Mouse (Mus musculus) midbrain, postnatal 0 days (tissue): ENCODE data around the gene Rhobtb3. TPM values are rescaled to one million over a fixed set of nuclear protein-coding genes. Genes with fewer than 3 reads are reported as not detected.

Source experiments
- ATAC-seq: fragments of 200-750 bp; cut with Nextera tagmentation; 2 replicates; pipeline ENCODE4 v1.8.0; 2017; ENCODE audit warnings: moderate number of reproducible peaks, mild to moderate bottlenecking, moderate TSS enrichment, moderate library complexity; ENCODE audit not compliant: low FRiP score
- DNase-seq: peaks from one replicate; pipeline ENCODE4 v3.0.0-alpha.2; 2015; ENCODE audit warnings: low spot score
- H3K27ac ChIP-seq: fragments of 300-500 bp; sonication (generic); 2 replicates; pipeline ENCODE4 v1.5.1; 2014; ENCODE audit warnings: low read depth, mild to moderate bottlenecking, low read length, mixed read lengths
- H3K27me3 ChIP-seq: fragments of 300-500 bp; sonication (generic); 2 replicates; pipeline ENCODE4 v1.6.1; 2014; ENCODE audit warnings: low read length, control low read depth, mixed read lengths; ENCODE audit not compliant: insufficient read depth
- H3K36me3 ChIP-seq: fragments of 300-500 bp; sonication (generic); 2 replicates; pipeline ENCODE4 v1.6.1; 2014; ENCODE audit warnings: low read length, control low read depth, mixed read lengths; ENCODE audit not compliant: insufficient read depth
- H3K4me1 ChIP-seq: fragments of 300-500 bp; sonication (generic); 2 replicates; pipeline ENCODE4 v1.6.1; 2014; ENCODE audit warnings: mild to moderate bottlenecking, control low read depth, antibody characterized with exemption, low read length, mixed read lengths; ENCODE audit not compliant: insufficient read depth
- H3K4me2 ChIP-seq: fragments of 300-500 bp; sonication (generic); 2 replicates; pipeline ENCODE4 v1.6.1; 2014; ENCODE audit warnings: low read depth, mild to moderate bottlenecking, low read length, mixed read lengths; ENCODE audit not compliant: poor library complexity, severe bottlenecking
- H3K4me3 ChIP-seq: fragments of 300-500 bp; sonication (generic); 2 replicates; pipeline ENCODE4 v1.5.1; 2014; ENCODE audit warnings: low read depth, mild to moderate bottlenecking, low read length, moderate library complexity
- H3K9ac ChIP-seq: fragments of 300-500 bp; sonication (generic); replicated peaks from 2 replicates; pipeline ENCODE4 v1.6.1; 2014; ENCODE audit warnings: mild to moderate bottlenecking, low read length, moderate library complexity, mixed read lengths; ENCODE audit not compliant: poor library complexity, severe bottlenecking
- H3K9me3 ChIP-seq: fragments of 300-500 bp; sonication (generic); 2 replicates; pipeline ENCODE4 v1.6.1; 2016; ENCODE audit warnings: low read length, control low read depth
- CTCF ChIP-seq: IDR thresholded peaks from 2 replicates; pipeline ENCODE4 v1.5.1; 2016; ENCODE audit warnings: antibody characterized with exemption, mild to moderate bottlenecking
- WGBS: fragments of 180-500 bp; shearing (Covaris S2); extraction: QIAGEN DNeasy Blood & Tissue Kit; methylation state at CpG from one replicate; pipeline ENCODE4 v1.1.7; 2014; 5-methylcytosine and 5-hydroxymethylcytosine counted together
- polyA plus RNA-seq: library from polyadenylated mRNA; unstranded; fragments of >200 nt; fragmentation: Nextera tagmentation; extraction: Ambion mirVana; gene quantifications from 2 replicates; pipeline ENCODE4 v1.2.1, GENCODE M21; 2015
- total RNA-seq: library from RNA; depleted of rRNA; stranded (reverse); fragments of >200 nt; gene quantifications from 2 replicates; pipeline ENCODE4 v1.2.3, GENCODE M21; 2014

Rhobtb3 gene
- total and polyA plus RNA-seq, 2 experiments from 2014 or later = 12.1 to 31.7 TPM

GRCm38 (mm10) chr13:75975629-75976028 lies 31.9 kb upstream of the Rhobtb3 start:
- Histone ChIP-seq H3K36me3 (no peaks in the 10 kb centered on the region), H3K9ac (no peak overlapping the region), H3K4me2 (no peak overlapping the region), H3K9me3 (no peaks in the 10 kb centered on the region), H3K4me3 (no peak overlapping the region), H3K27ac (no peak overlapping the region), H3K27me3 (no peaks in the 10 kb centered on the region), H3K4me1 (no peaks in the 10 kb centered on the region)
- ATAC-seq (no peak), DNase-seq (peak; percentile 7)
- WGBS = 63% methylated on average over 1 of the region's 1 CpGs
- no peak for TF ChIP-seq CTCF

GRCm38 (mm10) chr13:75974481-75974880 lies 30.8 kb upstream of the Rhobtb3 start:
- Histone ChIP-seq H3K9ac (no peak overlapping the region), H3K27me3 (no peaks in the 10 kb centered on the region), H3K27ac (no peak overlapping the region), H3K4me2 (no peak overlapping the region), H3K9me3 (no peaks in the 10 kb centered on the region), H3K4me1 (no peaks in the 10 kb centered on the region), H3K4me3 (no peak overlapping the region), H3K36me3 (no peaks in the 10 kb centered on the region)
- TF ChIP-seq CTCF = no peak
- DNase-seq (no peak), ATAC-seq (no peak)
- WGBS = 84% methylated on average over 2 of the region's 2 CpGs

- H3K36me3 ChIP-seq = no peaks in the 10 kb centered on the region
- H3K9me3 ChIP-seq = no peaks in the 10 kb centered on the region
- H3K4me1 ChIP-seq = no peaks in the 10 kb centered on the region
- WGBS = 74% methylated on average over 1 of the region's 1 CpGs
- H3K9ac ChIP-seq = no peak within 1 kb of the TSS
- H3K4me3 ChIP-seq = no peak within 1 kb of the TSS
- no peak for TF ChIP-seq CTCF
- H3K4me2 ChIP-seq = no peak within 1 kb of the TSS
- no peak within 1 kb of the TSS for H3K27ac ChIP-seq
- ATAC-seq (no peak), DNase-seq (no peak)
- H3K27me3 ChIP-seq = no peaks in the 10 kb centered on the region
Measured at GRCm38 (mm10) chr13:75966850-75967249, 23.1 kb upstream of the Rhobtb3 start, which contains the start of gene Spata9. Gene Spata9 (plus strand): TSS chr13:75967150.

- Histone ChIP-seq H3K4me2 (no peak overlapping the region), H3K27me3 (no peaks in the 10 kb centered on the region), H3K27ac (no peak overlapping the region), H3K9ac (no peak overlapping the region), H3K9me3 (no peaks in the 10 kb centered on the region), H3K4me1 (no peaks in the 10 kb centered on the region), H3K36me3 (no peaks in the 10 kb centered on the region), H3K4me3 (no peak overlapping the region)
- no peak for DNase-seq
- no peak for TF ChIP-seq CTCF
- ATAC-seq = peak; percentile 41; the same call in 1 of the 2 replicates
Measured at GRCm38 (mm10) chr13:75955357-75955992, 11.8 kb upstream of the Rhobtb3 start.

- 58% methylated on average over 1 of the region's 1 CpGs for WGBS
- no peaks in the 10 kb centered on the region for H3K4me1 ChIP-seq
- no peak for TF ChIP-seq CTCF
- DNase-seq (no peak), ATAC-seq (no peak)
- H3K27ac ChIP-seq = no peak overlapping the region
- H3K9ac ChIP-seq = no peak overlapping the region
- H3K4me2 ChIP-seq = no peak overlapping the region
- no peaks in the 10 kb centered on the region for H3K27me3 ChIP-seq
- no peaks in the 10 kb centered on the region for H3K9me3 ChIP-seq
- no peak overlapping the region for H3K4me3 ChIP-seq
- H3K36me3 ChIP-seq = no peaks in the 10 kb centered on the region
Measured at GRCm38 (mm10) chr13:75950295-75950694, 6.6 kb upstream of the Rhobtb3 start.

GRCm38 (mm10) chr13:75944044-75944820 lies 507 bp upstream of the Rhobtb3 start:
- peak overlapping the region; percentile 80 for H3K4me3 ChIP-seq
- no peaks in the 10 kb centered on the region for H3K36me3 ChIP-seq
- no peak for DNase-seq
- no peaks in the 10 kb centered on the region for H3K4me1 ChIP-seq
- no peaks in the 10 kb centered on the region for H3K9me3 ChIP-seq
- peak overlapping the region; percentile 97 for H3K9ac ChIP-seq
- TF ChIP-seq CTCF = no peak
- H3K27ac ChIP-seq = peak overlapping the region; percentile 97
- no peak for ATAC-seq
- peak overlapping the region; percentile 67 for H3K4me2 ChIP-seq
- H3K27me3 ChIP-seq = no peaks in the 10 kb centered on the region
- 2% methylated on average over 7 of the region's 7 CpGs for WGBS
